Mouse (Mus musculus) spleen, embryonic (tissue): ENCODE data around the gene Tyro3.

Source experiments
- CTCF ChIA-PET: fragments of 350-600 bp; sonication (Branson Sonifier 250); formaldehyde crosslinking; loops from one replicate; lab custom pipeline; 2022; lab: Charles Lee

Tyro3 gene

GRCm38 (mm10) chr2:119797279-119797783 lies at the start of gene Tyro3:
TSS of gene Tyro3 (plus strand) at chr2:119797733.
- CTCF ChIA-PET = no interaction called here

GRCm38 (mm10) chr2:119749260-119749659 lies 48.3 kb upstream of the Tyro3 start:
- CTCF ChIA-PET = no interaction called here

- CTCF ChIA-PET = no interaction called here
These were observed 39.9 kb upstream of the Tyro3 start for GRCm38 (mm10) chr2:119757601-119758100.

DNA sequence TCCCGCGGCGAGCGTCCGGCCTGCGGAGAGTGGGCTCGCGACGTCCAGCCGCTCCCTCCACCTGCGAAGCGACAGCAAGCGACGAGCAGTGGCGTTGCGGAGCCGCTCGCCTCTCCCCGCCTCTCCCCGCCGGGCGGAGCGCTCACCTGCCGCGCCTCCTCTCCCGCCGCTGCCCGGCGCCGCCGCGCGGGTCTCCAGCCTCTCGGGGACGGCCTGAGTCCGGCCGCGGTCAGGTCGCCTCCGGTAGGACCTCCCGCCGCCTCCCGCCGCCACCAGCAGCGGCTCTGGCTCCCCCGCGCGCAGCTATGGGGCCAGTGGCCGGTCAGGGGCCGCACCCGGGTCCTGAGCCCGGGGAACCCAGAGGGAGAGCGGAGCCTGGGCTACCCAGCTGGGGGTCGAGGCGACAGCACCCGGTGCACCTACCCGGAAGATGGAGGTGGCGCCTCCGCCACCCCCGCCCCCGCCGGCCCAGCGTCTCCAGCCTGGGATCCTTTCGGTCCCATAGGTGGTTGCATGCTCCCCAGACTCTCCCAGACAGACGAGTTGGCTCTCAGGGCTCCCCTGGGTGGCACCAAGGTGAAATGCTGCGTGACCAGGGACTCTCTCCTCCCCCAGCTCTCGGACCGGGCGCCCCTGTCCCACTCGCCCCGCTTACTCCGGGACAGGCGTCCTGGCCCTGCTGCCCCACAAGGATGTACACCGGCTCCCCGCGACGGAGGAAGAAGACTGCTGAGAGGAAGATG lies 39.3 kb upstream of the Tyro3 start:
- CTCF ChIA-PET = no interaction called here

- CTCF ChIA-PET = no interaction called here
These were observed 38.4 kb upstream of the Tyro3 start for GRCm38 (mm10) chr2:119758844-119759835.

- CTCF ChIA-PET = no interaction called here
These were observed 37.3 kb upstream of the Tyro3 start, which contains the start of gene Ltk for GRCm38 (mm10) chr2:119760251-119760650. TSS of gene Ltk (minus strand) at chr2:119760431.

GRCm38 (mm10) chr2:119762276-119762675 lies 35.3 kb upstream of the Tyro3 start:
- CTCF ChIA-PET = no interaction called here

- CTCF ChIA-PET = no interaction called here
These were observed 33.6 kb upstream of the Tyro3 start for GRCm38 (mm10) chr2:119763924-119764323.

DNA sequence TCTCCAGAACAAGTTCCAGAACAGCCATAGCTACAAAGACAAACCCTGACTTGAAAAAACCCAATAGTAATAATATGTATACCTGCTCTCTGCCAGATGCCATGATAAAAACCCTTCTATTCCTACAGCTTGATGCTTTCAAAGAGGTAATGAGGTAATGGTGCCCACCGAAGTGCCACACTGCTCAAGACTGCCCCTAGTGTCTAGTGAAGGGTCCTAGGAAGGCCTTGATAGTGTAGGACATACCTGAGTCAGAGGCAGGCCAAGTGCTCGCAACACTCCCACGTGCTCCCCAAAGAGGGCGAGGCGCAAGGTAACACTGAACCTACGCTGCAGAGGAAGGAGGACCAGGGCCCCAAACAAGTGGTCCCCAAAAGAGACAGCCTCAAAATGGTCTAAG lies 30.3 kb upstream of the Tyro3 start:
- CTCF ChIA-PET = no interaction called here

DNA sequence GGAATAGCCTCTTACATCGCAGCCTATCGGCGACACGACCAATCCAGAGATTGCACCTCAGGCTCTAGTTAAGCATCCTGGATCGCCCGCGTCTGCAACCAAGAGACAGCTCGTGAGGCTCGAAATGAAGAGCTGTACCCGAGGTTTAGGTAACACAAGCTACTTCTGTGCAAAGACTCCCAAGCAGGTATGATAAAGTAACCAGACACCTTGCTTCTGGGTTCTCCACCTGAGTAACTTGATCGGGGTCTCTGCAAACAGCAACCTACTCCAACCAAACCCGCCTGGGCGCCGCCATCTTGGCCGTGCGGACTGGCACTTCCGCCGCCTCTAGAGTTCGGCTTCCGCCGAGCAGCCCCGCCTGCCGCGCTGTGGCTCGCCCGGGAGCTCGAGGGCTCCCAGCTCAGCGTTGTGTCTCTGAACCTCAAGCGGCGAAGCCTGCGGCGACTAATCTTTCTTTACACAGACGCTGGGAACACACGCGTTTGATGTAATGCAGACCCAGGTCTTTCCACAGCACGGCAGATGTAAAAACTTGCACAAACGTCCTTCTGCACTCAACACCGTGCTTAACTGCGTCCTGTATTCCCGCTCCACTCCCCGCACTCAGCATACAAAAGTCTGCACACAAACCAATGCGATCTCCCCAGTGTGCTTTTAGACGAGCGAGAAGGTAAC lies 10.2 kb upstream of the Tyro3 start, which contains the start of gene Rpap1:
Gene Rpap1 (minus strand): TSS at position 332 of the 678 bp plus-strand sequence.
- CTCF ChIA-PET = interaction anchor here (0.6 kb wide), 1 partner anchor 1155 kb away, joined by 3 read pairs; no protein-coding TSS in a partner anchor

GRCm38 (mm10) chr2:119789996-119790395 lies 7.5 kb upstream of the Tyro3 start:
- CTCF ChIA-PET = interaction anchor here (0.6 kb wide), 1 partner anchor 29 kb away, joined by 3 read pairs; no protein-coding TSS in a partner anchor

- CTCF ChIA-PET = no interaction called here
These were observed 854 bp downstream of the Tyro3 start for GRCm38 (mm10) chr2:119798246-119798927.

DNA sequence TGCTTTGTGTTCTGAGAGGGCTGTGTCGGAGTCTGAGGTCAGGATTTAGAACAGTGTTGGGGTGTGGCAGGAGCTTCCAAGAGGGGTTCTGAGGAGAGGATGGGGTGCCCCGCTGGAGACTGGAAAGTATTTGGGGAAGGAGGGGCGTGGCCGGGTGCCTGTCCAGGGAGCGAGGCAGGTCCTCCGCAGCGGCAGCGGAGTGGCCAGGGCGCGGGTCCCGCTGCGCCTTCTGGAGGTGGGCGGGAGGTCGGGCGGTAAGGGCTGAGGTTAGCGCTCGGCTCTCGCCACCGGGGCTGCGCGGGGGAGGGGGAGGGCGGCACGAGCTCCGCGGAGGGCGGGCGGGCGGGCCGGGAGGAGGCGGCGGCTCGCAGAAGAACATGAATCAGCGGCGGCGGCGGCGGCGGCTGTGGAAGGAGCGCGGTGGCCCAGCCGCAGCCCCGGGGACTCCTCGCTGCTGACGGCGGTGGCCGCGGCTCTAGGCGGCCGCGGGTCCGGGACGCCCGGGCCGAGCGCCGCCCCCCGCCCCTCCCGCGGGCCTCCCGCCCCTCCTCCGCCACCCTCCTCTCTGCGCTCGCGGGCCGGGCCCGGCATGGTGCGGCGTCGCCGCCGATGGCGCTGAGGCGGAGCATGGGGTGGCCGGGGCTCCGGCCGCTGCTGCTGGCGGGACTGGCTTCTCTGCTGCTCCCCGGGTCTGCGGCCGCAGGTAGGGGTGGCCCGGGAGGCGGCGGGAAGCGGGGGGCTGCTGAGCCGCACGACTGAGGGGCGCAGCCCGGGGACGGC lies 1.8 kb downstream of the Tyro3 start:
- CTCF ChIA-PET = no interaction called here

DNA sequence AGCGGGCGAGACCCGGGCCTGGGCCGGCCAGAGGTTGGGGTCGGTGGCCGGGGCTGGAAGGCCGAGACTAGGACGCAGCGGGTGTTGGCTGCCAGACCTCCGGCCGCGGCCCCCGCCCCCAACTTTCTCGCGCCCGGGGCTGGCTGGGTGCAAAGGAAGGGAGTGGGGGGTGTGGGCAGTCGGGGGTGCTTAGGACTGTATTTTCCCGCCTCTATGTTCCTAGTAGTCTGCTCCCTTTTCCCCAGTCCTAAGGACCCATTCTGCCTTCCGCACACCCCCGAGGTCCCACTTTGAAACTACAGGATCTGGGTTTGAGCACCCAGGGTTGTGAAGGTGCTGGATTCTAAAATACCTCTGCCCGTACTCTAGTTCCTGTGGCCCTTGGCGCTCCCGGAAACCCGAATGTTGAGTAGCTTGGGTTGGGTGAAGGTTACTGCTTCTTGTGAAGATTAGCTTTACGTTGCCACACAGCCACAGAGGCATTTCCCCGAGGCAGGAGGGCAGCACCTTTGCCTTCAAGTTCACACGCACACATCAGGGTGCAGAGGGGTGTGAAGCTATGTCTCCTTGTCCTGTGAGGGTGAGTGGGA lies 2.5 kb downstream of the Tyro3 start:
- CTCF ChIA-PET = interaction anchor here (0.7 kb wide), 1 partner anchor 32 kb away, joined by 3 read pairs; no protein-coding TSS in a partner anchor

DNA sequence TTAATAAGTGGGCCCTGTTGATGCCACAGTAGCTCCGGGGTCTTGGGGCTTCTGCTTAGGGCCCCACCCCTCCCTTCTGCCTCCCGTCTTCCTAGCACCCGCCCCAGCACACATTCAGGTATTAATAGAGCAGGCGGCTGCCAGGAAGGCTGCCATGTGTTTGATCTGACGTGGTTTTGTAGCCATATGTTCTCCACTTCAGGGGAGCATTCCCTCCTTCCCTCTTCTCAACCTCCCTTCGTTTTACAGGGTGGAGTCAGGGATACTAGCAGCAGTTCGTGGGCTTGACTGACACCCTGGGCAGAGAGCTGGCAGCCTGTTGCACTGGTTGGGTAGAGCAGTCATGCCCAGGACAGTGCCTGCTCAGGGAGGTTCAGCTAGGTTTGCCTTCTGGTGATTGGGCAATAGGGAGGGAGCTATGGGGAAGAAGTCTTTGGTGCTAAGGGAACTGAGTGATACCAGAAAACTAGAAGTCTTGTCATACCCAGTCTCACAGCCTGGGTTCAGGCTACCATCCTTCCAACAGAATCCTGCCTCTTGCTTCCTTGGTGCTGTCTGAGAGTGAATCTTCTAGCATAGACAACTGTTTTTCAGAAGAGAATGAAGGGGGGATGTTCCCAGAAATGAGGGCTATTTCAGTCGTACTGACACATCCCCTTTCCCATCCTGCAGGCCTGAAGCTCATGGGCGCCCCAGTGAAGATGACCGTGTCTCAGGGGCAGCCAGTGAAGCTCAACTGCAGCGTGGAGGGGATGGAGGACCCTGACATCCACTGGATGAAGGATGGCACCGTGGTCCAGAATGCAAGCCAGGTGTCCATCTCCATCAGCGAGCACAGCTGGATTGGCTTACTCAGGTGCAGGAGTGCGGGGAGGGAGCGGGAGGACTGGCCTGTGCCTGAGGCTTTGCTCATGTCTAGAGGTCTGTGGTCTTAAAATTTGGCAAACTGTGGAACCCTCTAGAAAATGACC lies 3.6 kb downstream of the Tyro3 start:
- CTCF ChIA-PET = no interaction called here

- CTCF ChIA-PET = no interaction called here
These were observed 5.5 kb downstream of the Tyro3 start for GRCm38 (mm10) chr2:119802767-119803617.

DNA sequence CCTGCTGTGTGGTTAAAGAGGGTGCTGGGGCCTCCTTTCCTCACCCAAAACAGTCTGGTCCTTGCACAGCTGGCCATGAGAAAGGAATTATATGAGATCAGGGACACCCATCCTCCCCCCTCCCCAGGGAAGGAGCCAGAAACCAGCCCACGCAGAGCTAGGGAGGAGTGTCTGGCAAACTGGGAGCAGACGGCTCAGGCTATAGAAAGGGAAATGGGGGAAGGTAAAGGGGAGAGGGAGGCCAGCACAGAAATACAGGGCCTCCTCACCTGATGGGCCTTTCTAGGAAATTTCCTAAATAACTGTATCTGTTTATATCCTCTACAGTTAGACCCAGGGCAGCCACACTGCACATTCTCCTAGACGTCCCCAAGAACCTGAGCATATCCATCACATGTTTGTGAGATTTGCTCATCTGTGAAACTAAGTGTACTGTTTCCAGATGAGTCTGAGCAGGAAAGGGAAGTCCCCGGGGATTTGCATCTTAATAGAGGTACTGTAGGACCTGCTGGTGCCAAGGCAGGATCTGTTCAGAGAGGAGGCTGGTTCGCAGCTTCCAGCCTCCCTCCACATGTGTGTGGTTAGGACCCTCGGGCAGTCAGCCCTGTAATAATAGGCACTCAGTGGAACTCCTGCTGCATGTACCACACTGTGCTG lies 6.2 kb downstream of the Tyro3 start:
- CTCF ChIA-PET = no interaction called here
